Mouse (Mus musculus) erythroblast, embryonic 14.5 days (primary cell): Measurements from ENCODE around the gene Rabl6.

Experiments used
- GATA1 ChIP-seq: IDR thresholded peaks from 2 replicates; pipeline ENCODE4 v1.6.1; 2012; ENCODE audit warnings: low read length, inconsistent platforms, mixed read lengths
- TAL1 ChIP-seq: IDR thresholded peaks from 3 replicates; pipeline ENCODE4 v1.6.1; 2012; ENCODE audit warnings: low read length, inconsistent platforms, mixed read lengths

DNA sequence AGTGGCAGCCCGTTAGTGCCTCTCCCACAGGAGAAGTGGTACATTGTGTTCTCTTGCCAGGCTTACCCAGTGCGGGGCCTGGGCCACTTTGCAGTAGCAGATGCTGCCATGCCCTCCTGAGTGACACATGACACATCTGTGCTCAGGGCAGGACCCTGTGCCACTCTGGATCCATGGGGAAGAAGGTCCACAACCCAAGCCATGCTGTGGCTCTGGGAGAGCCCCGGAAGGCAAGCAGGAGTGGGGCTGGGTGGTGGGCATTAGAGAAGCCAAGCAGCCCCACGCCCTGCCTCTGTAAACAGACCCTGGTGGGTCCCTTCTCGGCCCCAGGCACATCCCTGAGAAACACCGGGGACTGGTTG lies 25.2 kb downstream of the Rabl6 start:
- no peak for TF ChIP-seq GATA1
- TF ChIP-seq TAL1 = no peak
